Mouse (Mus musculus) ES-E14 (cell line): ENCODE data around the gene Ppp2r3d. TPM values are rescaled to one million over a fixed set of nuclear protein-coding genes. Genes with fewer than 3 reads are reported as not detected.

Experiments used
- DNase-seq: peaks from one replicate; pipeline ENCODE4 v3.0.0-alpha.2; 2013; ENCODE audit warnings: low read depth, low spot score
- H3K27ac ChIP-seq: 2 replicates; pipeline ENCODE4 v1.5.1; 2012; ENCODE audit warnings: low read depth, mild to moderate bottlenecking, low read length, moderate library complexity, mixed read lengths; ENCODE audit not compliant: poor library complexity, insufficient read depth, severe bottlenecking
- H3K36me3 ChIP-seq: 2 replicates; pipeline ENCODE4 v1.6.1; 2012; ENCODE audit warnings: mild to moderate bottlenecking, low read length, moderate library complexity, mixed read lengths; ENCODE audit not compliant: control insufficient read depth, poor library complexity, insufficient read depth, severe bottlenecking
- H3K4me1 ChIP-seq, 2 experiments: fragments of 150-350 bp in 1 of 2; sonication (generic) in 1 of 2; 2 replicates each; pipeline ENCODE4 v1.6.1; 2012; ENCODE audit warnings: low read length in 2 of 2, mild to moderate bottlenecking in 1 of 2, mixed read lengths in 1 of 2; ENCODE audit not compliant: control insufficient read depth in 2 of 2, insufficient read depth in 2 of 2, poor library complexity in 1 of 2
- H3K4me3 ChIP-seq, 2 experiments: fragments of 150-350 bp in 1 of 2; sonication (generic) in 1 of 2; 2 replicates each; pipeline ENCODE4 v1.5.1; 2012; ENCODE audit warnings: low read length in 2 of 2, low read depth in 1 of 2, mild to moderate bottlenecking in 1 of 2, mixed read lengths in 1 of 2; ENCODE audit not compliant: insufficient read depth in 1 of 2, poor library complexity in 1 of 2, severe bottlenecking in 1 of 2
- H3K9ac ChIP-seq: 2 replicates; pipeline ENCODE4 v1.6.1; 2012; ENCODE audit warnings: low read depth, mild to moderate bottlenecking, low read length, mixed read lengths; ENCODE audit not compliant: poor library complexity, insufficient read depth, severe bottlenecking
- H3K9me3 ChIP-seq: fragments of 150-350 bp; sonication (generic); 2 replicates; pipeline ENCODE4 v1.6.1; 2012; ENCODE audit warnings: low read depth, mild to moderate bottlenecking, low read length; ENCODE audit not compliant: control insufficient read depth, insufficient read depth
- CHD2 ChIP-seq: IDR thresholded peaks from 2 replicates; pipeline ENCODE4 v1.6.1; 2014; ENCODE audit warnings: mild to moderate bottlenecking, low read depth, low read length, inconsistent platforms
- HCFC1 ChIP-seq: IDR thresholded peaks from 2 replicates; pipeline ENCODE4 v1.6.1; 2012; ENCODE audit warnings: low read length, inconsistent platforms, borderline replicate concordance; ENCODE audit not compliant: insufficient read depth
- MAFK ChIP-seq: IDR thresholded peaks from 2 replicates; pipeline ENCODE4 v1.6.1; 2014; ENCODE audit warnings: mild to moderate bottlenecking, low read depth, low read length, inconsistent platforms; ENCODE audit not compliant: insufficient read depth
- ZC3H11A ChIP-seq: IDR thresholded peaks from 2 replicates; pipeline ENCODE4 v1.6.1; 2012; ENCODE audit warnings: low read depth, mild to moderate bottlenecking, inconsistent platforms, low read length, borderline replicate concordance
- ZNF384 ChIP-seq: IDR thresholded peaks from 2 replicates; pipeline ENCODE4 v1.6.1; 2012; ENCODE audit warnings: low read depth, low read length, inconsistent platforms
- in situ Hi-C, 2 experiments: fragments of 600-800 bp; cut with MboI; formaldehyde crosslinking; loops; one replicate each; pipeline ENCODE4 v1.15.1; 2025; ENCODE audit warnings: low sequenced_read_pairs in 2 of 2, inconsistent platforms in 1 of 2; ENCODE audit not compliant: unreplicated experiment in 2 of 2
- total RNA-seq: library from RNA; depleted of rRNA; stranded (reverse); fragments of 300-350 nt; gene quantifications from 2 replicates; pipeline ENCODE4 v1.2.3, GENCODE M21; 2012

The Ppp2r3d gene
- total RNA-seq, 1 experiment: 35.2 TPM

DNA sequence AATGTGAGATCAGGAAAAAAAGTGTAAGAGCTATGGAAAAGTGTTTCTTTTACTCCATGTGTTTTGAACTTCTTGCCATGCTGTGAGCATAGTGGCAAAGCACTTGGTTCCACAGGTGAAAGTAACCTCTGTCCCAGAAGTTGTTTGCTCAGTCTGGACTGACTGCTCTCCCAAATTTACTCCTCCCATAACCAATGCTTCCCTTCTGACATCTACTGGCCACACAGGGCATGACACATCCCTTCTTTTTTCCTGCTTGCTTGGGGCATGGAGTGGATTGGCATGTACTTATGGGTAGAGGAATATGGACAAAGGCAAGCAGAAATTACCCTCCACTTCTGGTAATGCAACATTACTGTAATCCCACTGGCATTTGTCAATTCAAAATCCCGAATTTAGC is 20.1 kb downstream of the Ppp2r3d start:
- no peaks in the 10 kb centered on the region for H3K36me3 ChIP-seq
- no peak overlapping the region for H3K9ac ChIP-seq
- H3K4me1 ChIP-seq: no peaks in the 10 kb centered on the region
- TF ChIP-seq MAFK (no peak), ZNF384 (no peak), ZC3H11A (no peak), CHD2 (no peak), HCFC1 (no peak)
- in situ Hi-C loops: no loop called here
- DNase-seq: no peak
- no peak overlapping the region for H3K27ac ChIP-seq
- no peak overlapping the region for H3K4me3 ChIP-seq
- no peaks in the 10 kb centered on the region for H3K9me3 ChIP-seq

DNA sequence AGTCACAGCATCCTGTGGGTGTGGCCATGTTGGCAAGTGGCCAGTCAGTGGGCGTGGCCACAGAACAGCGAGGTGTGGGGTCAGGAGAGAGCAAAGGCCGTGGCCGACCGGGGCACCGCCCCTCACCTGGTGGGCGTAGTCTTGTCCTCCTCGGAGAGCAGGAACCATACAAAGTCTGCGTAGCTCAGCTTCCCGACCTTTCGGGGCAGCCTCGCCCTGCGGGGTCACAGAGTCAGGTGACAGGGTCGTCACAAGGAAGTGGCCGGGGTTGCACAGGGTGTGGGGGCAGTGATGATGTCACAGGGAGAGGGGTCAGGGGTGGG is 34.2 kb downstream of the Ppp2r3d start:
- in situ Hi-C loops: no loop called here

DNA sequence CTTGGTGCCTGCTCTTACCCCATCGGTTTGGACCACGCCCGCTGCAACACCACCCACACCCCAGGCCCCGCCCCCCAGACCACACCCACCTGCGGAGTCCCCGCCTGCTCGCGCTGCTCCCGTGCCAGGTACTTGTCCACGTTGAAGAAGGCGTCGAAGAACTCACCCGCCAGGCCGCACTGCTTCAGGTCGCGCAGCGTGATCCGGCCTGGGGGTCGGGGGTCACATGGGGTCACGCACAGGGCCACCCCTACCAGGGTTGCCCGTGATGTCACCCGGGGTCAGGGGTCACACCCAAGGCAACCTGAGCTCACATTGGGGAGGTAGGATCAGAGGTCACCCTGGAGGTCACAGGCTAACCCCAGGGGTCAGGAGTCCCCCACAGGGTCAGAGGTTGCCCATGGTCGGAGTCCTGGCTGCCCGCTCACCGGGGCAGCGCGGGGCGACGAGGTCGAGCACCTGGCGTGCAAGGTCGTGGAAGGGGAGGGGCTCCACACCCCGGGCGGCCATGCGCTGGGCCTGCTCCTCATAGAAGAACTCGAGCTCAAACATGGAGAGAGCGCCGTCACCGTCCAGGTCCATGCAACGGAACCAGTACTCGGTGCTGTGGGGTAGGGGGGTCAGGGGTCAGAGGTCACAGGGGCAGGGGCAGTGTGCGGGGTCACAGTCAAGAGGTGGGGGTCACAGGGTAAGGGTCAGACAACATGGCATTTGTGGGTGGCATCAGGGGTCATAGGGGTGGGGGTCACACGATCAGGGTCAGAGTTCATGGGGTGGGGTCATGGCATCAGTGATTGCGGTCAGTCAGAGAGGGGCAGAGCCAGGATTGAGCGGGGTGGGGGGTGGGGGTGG is 34.8 kb downstream of the Ppp2r3d start:
- H3K36me3 ChIP-seq: peaks cover 36% of the 10 kb centered on the region
- H3K27ac ChIP-seq: no peak overlapping the region
- no peak for DNase-seq
- peaks cover 2% of the 10 kb centered on the region; the same call in 1 of the 2 replicates for H3K9me3 ChIP-seq
- no peak overlapping the region for H3K4me3 ChIP-seq
- peaks cover 0 to 6% of the 10 kb centered on the region in 2 experiments; a peak in 1 of 4 replicates for H3K4me1 ChIP-seq
- TF ChIP-seq HCFC1: no peak
- TF ChIP-seq ZC3H11A: no peak
- no peak for TF ChIP-seq ZNF384
- no peak for TF ChIP-seq CHD2
- no peak for TF ChIP-seq MAFK
- in situ Hi-C loops: no loop called here
- no peak overlapping the region for H3K9ac ChIP-seq

More for the DNA sequence above, 34.2 kb downstream of the Ppp2r3d start:
- Histone ChIP-seq H3K27ac (no peak overlapping the region; the same call in 1 of the 2 replicates), H3K9ac (no peak overlapping the region), H3K9me3 (no peaks in the 10 kb centered on the region), H3K4me3 (no peak overlapping the region), H3K4me1 (peaks cover 0 to 6% of the 10 kb centered on the region in 2 experiments; a peak in 1 of 4 replicates), H3K36me3 (peaks cover 36% of the 10 kb centered on the region)
- DNase-seq: no peak
- TF ChIP-seq CHD2: no peak

DNA sequence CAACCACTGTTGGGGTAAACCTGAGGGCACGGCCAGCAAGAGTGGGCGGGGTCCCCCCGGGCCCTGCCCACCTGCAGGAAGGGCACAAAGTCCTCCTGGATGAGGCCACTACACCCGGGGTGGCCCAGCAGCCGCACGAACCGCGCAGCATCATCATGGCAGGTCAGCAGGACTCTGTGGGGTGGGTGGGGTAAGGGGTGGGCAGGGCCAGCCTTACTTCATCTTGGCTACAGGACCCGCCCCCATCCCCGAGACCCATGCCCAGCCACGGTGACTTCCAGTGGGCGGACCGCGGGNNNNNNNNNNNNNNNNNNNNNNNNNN is 36.0 kb downstream of the Ppp2r3d start:
- Histone ChIP-seq H3K4me1 (peaks cover 0 to 6% of the 10 kb centered on the region in 2 experiments; a peak in 1 of 4 replicates), H3K27ac (peak overlapping the region; percentile 98), H3K4me3 (peak overlapping the region; percentile 34 to 60; a peak in 3 of 4 replicates), H3K9ac (no peak overlapping the region), H3K36me3 (peaks cover 36% of the 10 kb centered on the region), H3K9me3 (peaks cover 2% of the 10 kb centered on the region; the same call in 1 of the 2 replicates)
- in situ Hi-C loops: no loop called here
- TF ChIP-seq MAFK (no peak), ZC3H11A (no peak), CHD2 (no peak)
- DNase-seq: no peak
